Mouse (Mus musculus) lung, postnatal 0 days (tissue): Measurements from ENCODE around the gene Ydjc.

Source experiments
- CTCF ChIP-seq: IDR thresholded peaks from 2 replicates; pipeline ENCODE4 v1.5.1; 2016; ENCODE audit warnings: antibody characterized with exemption, mild to moderate bottlenecking
- EP300 ChIP-seq: IDR thresholded peaks from 2 replicates; pipeline ENCODE4 v1.6.1; 2016; ENCODE audit warnings: antibody characterized with exemption, mild to moderate bottlenecking, control low read depth

GRCm38 (mm10) chr16:17104600-17104999, 39.8 kb upstream of the Ydjc start:
- TF ChIP-seq EP300 (no peak), CTCF (no peak)
